Mouse (Mus musculus) kidney, postnatal 25 days (tissue): ENCODE data around the gene Deaf1.
A peak's percentile ranks its signal among the peaks of the same experiment; 100 is the strongest.

ENCODE experiments used
- DNase-seq, 2 experiments: peaks; one replicate each; pipeline ENCODE4 v3.0.0; 2021; ENCODE audit warnings: mixed read lengths in 2 of 2

The Deaf1 gene

DNA sequence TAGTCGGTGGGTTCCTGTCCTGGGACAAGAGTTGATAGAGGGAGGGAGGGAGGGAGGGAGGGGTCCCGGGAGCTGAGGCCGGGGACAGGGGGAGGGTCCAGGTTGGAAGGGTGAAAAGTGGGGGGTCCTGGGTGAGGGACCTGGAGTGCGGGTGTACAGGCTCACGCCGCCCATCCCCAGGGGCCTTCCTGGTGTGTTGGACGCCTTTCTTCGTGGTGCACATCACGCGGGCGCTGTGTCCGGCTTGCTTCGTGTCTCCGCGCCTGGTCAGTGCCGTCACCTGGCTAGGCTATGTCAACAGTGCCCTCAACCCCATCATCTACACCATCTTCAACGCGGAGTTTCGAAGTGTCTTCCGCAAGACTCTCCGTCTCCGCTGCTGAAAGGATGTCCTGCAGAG is 33.0 kb downstream of the Deaf1 start:
- DNase-seq = no peak

DNA sequence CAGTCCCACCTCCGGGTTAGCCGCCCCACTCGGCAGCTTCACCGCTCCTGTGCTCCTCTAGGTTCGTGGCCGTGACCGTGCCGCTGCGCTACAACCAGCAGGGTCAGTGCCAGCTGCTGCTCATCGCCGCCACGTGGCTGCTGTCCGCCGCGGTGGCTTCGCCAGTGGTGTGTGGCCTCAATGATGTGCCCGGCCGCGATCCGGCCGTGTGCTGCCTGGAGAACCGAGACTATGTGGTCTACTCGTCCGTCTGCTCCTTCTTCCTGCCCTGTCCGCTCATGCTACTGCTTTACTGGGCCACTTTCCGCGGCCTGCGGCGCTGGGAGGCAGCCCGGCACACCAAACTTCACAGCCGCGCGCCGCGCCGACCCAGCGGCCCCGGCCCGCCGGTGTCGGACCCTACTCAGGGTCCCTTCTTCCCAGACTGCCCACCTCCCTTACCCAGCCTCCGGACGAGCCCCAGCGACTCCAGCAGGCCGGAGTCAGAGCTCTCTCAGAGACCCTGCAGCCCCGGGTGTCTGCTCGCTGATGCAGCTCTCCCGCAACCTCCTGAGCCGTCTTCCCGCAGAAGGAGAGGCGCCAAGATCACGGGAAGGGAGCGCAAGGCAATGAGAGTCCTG is 33.5 kb downstream of the Deaf1 start:
- peak; percentile 38 to 65 for DNase-seq

DNA sequence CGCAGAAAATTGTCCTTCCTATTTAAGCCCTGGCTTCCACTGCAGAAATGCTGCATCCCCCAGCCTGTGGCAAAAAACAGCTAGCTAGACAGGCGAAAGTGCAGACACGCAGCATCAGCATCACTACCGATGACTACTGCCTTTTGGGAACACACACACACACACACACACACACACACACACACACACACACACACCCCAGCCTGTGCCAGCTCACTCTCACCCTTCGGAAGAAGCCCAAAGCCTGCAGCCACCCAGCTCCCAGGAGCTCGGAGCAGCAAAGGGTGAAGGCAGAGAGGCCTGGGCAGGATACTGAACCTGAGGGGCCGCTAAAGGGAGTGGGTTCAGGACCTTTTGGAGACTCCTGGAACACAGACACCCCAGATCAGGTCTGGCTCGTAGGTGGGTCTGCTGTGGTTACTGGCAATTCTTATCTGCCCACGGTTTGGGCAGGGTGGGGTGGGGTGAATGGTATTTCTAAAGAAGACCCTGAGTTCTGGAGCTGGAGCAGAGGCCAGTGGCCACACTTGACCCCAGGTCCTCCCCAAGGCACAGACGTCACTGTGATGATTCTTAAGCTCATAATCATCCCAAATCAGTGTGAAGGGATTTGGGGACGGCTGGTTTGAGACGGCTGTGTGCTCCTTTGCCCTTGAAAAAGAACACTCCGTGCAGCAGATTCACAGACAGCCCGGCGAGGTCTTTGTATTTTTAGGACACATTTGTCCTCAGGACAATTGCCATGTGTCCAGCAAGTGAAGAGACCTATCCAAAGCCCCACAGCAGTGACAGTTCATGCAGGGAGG is 34.7 kb downstream of the Deaf1 start:
- DNase-seq = no peak

DNA sequence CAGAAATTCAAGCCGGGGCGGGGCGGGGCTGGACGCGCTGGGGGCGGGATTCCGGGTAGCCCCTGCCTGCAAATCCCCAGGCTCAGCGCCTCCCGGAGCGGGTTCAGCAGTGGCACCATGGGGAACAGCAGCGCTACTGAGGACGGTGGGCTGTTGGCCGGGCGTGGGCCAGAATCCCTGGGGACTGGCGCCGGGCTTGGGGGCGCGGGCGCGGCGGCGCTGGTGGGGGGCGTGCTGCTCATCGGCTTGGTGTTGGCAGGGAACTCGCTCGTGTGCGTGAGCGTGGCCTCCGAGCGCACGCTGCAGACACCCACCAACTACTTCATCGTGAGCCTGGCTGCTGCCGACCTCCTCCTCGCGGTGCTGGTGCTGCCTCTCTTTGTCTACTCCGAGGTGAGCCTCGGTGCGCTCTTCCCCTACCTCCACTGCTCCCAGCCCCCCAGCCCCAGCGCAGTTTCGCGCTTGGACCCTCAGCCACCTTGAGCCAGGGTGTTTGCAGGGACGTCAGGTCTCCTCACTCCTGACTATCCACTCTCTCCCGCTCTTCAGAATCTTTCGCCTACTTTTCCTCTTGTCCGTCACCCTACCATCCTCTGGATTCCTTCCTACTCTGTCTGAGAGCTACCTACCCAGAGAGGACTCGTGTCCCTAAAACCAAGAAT is 35.4 kb downstream of the Deaf1 start, which contains the start of gene Drd4:
TSS of gene Drd4 (plus strand) at position 86 of the 662 bp plus-strand sequence.
- DNase-seq = no peak

DNA sequence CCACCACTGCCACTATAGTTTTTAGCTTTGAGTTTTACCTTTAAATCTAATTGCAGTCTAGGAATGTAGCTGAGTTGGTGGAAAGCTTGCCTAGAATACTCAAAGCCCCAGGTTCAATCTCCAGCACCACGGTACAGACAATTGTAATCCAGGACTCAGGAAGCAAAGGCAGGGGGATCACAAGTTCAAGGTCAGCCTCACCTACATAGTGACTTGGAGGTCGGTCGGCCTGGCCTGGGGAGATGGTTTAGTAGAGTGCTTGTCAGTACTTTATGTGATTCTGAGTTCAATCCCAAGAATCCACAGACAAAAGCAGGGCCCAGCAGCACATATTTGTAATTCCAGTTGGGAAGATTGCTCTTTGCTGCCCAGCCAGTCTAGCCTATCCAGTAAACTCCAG is 39.4 kb downstream of the Deaf1 start:
- no peak for DNase-seq

DNA sequence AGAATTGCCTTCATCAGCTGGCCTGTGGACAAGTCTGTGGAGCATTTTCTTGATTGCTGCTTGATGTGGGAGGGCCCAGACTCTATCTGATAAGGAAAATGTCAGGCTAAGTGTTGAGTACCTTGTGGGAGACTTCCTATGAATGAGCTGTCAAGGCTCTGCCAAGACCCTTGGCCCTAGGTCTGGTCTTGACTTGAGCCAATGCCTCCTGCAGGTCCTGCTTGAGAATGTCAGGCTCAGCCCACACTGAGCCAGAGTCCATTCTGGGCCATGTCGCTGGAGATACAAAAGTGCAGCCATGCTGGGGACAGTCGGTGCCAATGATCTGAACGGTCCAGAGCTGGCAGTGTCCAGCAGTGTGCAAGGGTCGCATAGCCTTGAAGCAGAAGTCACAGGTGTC is 44.7 kb downstream of the Deaf1 start:
- DNase-seq = peak in 1 of 2 experiments; percentile 42

DNA sequence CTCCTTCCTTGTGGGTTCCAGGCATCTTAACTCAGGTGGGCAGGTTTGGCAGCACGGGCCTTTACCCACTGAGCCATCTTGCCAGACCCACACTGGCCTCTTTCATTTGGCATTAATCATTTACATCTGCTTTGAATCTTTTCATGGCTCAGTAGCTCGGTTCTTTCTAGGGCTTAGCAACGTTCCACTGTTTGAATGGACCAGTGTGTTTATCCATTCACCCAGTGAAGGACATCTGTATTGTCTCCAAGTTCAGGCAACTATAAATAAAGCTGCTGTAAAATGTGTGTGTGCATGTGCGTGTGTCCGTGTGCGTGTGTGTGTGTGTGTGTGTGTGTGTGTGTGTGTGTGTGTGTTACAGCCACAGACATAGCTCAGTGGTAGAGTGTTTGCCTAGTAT is 46.0 kb downstream of the Deaf1 start:
- DNase-seq = no peak

DNA sequence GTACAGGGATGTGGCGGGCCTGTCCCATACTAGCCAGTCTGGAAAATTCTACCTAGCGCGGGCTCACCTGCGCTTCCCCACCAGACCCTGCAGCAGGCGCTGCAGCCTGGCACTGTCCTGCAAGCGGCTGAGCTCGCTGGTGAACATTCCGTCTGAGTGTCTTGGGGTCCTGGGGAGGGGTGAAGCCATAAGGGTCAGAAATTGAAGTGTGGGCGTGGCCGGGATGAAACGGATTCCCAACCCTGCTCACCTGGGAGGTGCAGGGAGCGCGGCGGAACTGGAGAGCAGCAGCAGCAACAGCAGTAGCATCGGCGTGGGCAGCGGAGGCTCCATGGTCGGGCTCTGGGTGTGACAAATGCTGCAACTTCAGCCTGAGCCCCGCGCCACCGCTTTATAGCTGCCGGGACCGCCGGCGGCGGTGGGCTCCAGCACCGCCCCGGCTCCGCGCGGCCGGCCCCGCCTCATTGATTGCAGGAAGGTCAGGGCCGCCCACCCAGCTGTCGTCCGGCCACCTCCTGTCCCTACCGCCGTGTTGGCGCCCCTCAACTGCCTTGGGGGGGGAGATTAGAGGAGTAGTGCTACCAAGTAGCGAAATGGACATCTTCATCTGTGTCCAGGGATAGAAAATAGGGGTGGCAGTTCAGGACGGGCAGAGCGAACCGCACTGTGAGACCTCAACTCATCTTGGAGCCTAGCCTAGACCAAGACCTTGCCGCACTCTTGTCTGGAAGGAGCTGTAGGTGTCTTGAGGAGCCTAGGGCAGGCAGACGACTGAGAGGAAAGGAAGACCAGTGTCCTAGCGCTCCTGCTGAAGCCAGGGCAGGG is 48.5 kb downstream of the Deaf1 start, which contains the start of gene Sct:
TSS of gene Sct (minus strand) at position 368 of the 825 bp plus-strand sequence.
- DNase-seq = peak; percentile 42 to 75

DNA sequence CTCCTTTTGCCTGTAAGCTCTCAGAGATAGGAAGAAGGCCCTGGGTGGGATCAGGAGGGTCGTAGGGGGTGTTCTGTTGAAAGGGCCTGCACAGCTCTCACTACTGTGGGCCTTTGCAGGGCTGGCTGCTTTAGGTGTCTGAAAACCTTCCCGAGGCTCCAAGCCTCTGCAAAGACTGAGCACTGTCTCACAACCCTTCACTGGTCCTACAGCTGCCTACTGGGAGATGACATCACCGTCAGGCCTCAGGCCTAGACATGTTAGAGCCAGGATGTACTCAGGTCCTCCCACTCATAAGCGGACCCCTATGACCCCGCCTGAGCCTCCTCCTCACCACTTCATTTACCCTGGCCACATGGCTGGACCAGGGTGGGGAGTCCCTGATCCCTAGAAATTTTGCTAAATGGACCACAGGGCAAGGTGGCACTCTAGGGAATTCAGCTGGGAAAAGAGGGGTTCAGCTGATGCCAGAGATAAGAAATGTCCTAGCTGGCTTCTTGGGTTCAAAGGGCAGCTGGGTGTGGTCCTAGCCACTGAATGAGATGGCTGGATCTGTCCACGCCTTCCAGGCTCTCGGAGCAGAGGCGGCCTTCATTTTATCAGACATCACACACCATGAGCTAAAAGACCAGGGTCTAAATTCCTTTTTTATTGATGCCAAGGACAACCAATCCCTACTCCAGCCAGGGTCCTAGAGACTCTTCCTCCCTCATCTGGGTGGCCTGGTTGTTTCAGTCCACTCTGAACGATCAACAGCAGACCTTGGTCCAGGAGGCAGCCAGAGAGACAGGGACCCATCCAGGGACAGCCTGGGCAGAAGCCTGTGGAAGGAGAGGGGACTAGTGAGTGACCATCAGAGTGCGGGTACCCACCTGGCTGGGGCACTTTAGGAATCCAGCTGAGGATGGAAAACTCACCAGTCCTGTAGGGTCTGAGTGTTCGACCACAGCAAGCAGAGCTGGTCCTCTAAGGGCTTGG is 49.5 kb downstream of the Deaf1 start:
- DNase-seq = no peak

DNA sequence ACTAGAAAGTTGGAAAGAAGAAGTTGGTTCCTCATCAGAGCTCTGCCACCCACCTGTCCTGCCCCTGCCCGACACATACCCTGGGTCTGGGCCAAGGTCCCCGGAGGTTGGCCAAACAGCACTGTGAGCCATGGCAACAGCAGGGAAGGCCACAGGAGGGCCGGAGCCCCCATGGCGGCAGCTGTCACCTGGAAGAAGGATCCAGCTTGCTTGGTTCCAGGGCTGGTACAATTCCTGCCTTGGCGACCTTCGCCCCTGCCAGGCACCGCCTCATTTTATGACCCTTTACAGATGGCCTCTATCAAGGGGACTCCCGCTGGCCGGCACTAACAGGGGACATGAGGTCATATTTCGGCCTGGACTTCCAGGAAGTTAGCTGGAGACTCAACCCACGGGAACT is 50.9 kb downstream of the Deaf1 start, which contains the start of gene Cdhr5:
TSS of gene Cdhr5 (minus strand) at position 241 of the 400 bp plus-strand sequence.
- DNase-seq = peak; percentile 83 to 92

DNA sequence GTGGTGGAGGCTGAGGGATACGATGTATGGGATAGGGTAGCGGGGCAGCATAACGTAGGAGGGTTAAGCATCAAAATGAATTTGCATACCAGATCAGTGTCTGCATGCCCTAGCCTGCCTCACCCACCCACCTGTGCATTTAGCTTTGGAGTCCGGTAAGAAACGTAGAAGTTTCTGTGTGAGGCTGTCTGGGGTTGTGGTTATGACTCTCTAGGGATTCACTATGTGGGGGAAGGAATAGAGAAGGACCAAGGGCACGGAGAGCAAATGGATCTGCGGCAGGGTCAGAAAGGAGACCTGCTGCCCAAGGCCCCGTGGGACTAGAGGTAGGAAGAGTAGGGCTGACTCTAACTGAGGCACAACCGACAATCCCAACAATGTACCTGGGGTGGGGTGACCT is 52.1 kb downstream of the Deaf1 start:
- no peak for DNase-seq

DNA sequence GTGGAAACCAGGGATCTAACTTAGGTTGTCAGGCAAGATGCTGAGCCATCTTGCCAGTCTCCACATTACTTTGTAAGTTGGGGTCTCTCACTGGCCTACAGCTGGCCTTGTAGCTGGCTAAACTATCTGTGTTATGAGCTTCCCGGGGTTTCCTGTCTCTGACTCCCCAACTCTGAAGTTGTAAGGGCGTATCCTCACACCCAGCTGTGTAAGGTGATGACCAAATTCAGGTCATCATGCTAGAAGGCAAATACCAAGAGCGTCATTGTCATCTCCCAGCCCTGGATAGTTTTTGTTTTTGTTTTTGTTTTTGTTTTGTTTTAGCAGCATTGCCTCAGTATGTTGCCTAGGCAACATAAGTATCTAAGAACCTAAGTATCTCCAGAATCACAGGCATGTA is 56.9 kb downstream of the Deaf1 start:
- no peak for DNase-seq

DNA sequence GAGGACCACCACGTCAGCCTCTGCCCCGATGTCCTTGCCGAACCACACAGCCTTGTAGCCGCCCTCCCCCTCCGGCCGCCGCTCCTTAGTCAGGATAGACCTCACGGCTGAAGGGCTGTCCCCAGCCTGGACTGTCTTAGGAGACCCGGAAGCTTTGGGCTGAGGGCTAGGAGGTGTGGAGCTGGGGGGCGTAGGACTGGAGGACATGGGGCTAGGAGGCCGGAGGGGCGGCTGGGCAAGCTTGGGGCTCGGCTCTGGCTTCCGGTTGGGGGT is 58.3 kb downstream of the Deaf1 start:
- peak in 1 of 2 experiments; percentile 36 for DNase-seq

DNA sequence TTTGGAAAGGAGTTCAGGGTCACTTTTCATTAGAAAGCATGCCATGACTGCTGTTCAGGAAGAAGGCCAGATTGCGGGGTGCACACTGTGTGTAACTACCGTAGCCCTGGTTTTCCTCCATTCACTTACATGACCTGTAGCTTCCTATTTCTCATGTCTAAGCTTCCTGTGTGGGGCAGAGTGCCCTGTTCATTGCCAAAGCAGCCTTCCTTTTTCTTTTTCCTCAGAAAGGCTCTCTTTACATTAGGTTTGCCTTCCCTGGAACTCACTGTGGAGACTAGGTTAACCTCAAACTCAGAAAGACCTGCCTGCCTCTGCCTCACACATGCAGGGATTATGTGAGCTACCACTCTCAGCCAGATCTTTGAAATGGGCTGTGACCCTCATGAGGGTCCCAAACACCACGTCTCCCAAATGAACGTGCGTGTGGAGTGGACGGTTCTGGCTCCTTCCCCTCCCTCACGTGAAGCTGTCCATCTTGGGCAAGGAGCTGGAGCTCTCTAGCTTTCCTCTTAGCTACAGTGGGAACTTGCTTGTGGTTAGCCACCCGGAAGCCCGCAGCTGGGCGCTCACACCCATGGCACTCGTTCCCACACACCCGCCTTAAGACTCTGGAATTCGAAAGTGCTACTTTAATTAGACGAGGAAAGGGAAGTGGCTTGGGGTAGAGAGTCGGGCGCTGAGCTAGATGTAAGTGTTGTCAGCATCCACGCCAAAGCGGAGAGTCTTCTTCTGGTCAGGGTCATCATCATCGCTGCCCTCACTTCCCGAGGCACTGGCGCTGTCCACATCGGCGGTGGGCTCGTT is 58.8 kb downstream of the Deaf1 start:
- DNase-seq = peak in 1 of 2 experiments; percentile 41

DNA sequence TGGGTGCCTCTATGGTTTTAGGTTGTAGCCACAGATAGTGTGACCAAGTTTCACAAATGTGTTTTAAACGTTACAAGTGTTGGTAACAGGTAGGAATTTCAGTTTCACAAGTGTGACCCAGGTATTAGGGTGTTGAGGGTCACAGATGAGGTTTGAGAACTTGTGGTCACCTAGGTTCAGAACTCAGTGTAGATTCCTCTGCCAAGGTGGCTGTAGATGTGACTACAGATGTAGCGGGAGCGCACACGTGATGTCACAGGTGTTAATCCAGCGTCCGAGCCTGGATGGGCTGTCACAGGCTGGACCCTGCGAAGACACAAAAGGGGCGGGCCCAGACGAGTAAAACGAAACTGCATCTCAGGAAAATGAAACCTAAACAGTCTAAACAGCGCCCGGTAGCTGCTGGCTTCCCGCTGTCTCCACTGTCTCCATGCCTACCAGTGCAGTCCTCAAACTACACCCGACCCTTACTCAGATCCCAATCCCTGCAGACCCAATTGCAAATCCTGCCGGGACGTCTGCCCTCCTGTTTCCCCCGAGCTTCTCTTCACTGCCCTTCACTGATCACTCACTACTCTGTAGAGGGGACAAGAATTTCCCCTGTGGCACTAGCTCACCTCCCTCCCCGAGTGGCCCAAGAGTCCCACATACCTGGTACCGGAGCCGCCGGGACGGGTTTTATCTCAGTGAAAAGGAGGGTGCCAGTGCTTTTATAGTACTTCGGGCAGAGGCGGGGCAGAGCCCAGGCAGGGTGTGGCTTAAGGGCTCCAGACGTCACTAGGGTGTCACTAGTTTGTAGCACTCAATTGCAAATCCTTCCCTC is 61.5 kb downstream of the Deaf1 start, which contains the start of gene Irf7:
TSS of gene Irf7 (minus strand) at position 743 of the 823 bp plus-strand sequence.
- DNase-seq = peak; percentile 75 to 83

DNA sequence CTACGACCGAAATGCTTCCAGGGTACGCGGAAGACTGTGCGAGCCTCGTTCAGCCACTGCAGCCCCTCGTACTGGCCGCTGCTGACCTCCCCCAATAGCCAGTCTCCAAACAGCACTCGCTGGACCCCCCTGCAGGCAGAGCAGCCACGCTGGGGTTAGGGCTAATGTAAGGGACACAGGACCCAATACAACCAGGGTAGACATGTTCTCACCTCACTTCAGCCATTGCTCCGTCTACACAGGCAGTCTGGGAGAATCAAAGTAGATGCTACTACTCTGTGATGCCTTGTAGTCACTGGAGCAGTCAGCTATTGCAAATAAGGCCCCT is 62.1 kb downstream of the Deaf1 start:
- DNase-seq = no peak

DNA sequence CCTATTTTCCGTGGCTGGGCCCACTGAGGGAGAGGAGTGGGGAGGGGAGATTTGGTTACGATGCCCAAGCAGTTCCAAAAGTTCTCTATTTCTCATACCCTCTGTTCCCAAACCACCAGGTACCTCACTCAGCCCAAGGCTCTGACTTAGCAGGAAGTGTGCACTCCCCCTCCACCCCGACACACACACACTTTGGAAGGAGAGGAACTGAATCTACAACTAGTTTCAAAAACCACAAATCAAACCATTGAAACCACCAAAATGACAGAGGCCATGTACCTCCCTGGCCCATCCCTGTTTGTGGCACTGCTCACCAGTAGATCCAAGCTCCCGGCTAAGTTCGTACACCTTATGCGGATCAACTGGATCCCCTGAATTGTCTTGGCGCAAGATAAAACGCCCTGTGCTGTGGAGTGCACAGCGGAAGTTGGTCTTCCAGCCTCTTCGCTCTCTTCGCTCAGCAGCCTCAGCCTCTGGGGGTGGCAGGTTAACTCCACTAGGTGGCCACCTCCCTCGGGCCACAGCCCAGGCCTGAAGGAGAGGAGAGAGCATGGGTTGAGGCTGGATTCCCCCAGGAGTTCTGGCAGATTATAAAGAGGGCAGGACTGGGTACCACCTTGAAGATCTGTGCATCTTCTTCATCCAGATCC is 62.6 kb downstream of the Deaf1 start:
- DNase-seq = peak; percentile 35 to 66

DNA sequence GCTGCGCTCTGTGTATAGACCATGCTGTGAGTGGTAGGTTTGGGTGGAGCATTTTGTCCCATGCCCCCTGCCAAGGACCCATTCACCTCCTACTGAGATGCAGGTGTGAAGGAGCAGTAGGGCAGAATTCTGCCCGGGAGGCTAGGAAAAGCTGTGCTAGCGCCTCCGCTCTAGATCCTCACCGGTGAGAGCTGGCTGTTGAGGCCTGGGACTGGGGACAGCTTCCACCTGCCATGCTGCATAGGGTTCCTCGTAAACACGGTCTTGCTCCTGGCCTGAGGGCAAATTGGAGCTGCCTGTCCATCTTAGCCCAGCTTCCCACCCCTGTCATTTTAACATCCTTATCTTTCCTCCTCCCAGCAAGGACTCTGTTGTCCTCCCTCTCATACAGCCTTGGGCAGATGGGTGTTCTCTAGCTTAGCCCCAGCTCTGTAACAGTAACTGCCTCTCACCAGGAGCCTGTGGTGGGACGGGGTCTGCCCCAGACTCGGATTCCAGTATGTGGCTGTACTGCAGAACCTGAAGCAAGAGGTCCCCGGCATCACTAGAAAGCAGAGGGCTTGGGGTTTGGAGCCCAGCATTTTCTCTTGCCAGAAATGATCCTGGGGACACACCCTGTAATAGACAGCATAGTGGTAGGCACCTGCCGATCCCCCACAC is 63.3 kb downstream of the Deaf1 start:
- DNase-seq = no peak

DNA sequence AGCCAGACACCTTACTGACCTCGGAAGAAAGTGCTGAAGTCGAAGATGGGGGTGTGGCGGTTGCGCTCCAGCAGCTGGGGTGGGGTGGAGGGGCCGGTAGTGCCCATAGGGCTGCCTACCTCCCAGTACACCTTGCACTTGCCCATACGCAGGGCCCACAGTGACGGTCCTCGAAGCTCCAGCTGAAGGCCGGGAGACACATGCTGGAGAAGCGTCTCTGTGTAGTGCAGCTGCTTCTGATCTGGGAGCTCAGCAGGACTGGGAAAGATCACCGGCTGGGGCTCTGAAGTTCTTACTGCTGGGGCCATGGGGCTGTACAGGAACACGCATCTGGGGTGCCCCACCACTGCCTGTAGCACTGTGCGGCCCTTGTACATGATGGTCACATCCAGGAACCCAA is 63.9 kb downstream of the Deaf1 start:
- DNase-seq = no peak
